Mouse (Mus musculus): Measurements from ENCODE around the gene Abcc1.

DNA sequence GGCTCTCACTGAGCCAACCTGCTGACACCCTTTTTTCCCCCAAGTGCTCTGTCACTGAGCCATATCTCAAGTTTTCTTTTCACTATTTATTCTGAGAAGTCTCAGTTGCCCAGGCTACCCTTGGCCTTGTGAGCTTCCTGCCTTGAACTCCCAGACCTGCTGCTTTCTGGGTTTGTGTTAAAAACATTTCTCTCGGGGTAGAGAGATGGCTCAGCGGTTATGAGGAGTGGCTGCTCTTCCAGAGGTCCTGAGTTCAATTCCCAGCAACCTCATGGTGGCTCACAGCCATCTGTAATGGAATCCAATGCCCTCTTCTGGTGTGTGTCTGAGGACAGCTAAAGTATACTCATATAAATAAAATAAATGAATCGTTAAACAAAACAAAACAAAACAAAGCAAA lies 9.1 kb upstream of the Abcc1 start:
- TF ChIP-seq POLR2A (IDR thresholded peaks at IDR 0.05; ENCODE audit: borderline replicate concordance, extremely low read depth, low read depth, low read length), result no peak
- TF ChIP-seq CTCF (IDR thresholded peaks at IDR 0.05; ENCODE audit: insufficient read depth, low read length), result no peak
